Mouse (Mus musculus): ENCODE data around the gene Icam1.

DNA sequence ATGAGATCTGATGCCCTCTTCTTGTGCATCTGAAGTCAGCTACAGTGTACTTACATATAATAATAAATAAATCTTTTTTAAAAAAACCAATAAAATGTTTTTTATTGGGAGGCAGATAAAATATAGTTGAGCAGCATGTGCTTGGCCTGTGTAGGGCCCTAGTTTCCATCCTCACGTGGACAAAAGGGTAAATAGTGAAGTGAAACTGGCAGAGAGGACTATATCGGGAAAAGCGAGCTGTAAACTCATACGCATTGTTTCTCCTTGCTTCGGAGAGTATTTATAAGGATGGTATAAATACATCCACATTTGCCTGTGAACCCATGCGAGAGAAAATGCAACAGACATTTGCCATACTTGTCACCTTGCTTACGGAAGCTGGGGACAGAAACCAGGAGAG is 36.0 kb upstream of the Icam1 start:
- TF ChIP-seq EP300 (IDR thresholded peaks at IDR 0.05; ENCODE audit: low read depth) (no peak), CTCF (IDR thresholded peaks at IDR 0.05; ENCODE audit: low read depth) (no peak)

Data from heart, postnatal 0 days (tissue).